Mouse (Mus musculus): Measurements from ENCODE around the gene Dnph1. TPM values are rescaled to one million over a fixed set of nuclear protein-coding genes. Genes with fewer than 3 reads are reported as not detected.

The Dnph1 gene
- total and polyA plus RNA-seq, 2 experiments from 2014 or later = 9.9 to 19.2 TPM

GRCm38 (mm10) chr17:46497956-46498355, 1.4 kb downstream of the Dnph1 start:
- DNase-seq (ENCODE audit: low spot score) (no peak), ATAC-seq (no peak)
- Histone ChIP-seq H3K27ac (no peak overlapping the region), H3K36me3 (ENCODE audit: insufficient read depth, low read length) (0 out of 2 replicates have a peak, but pooled peaks cover 3% of the 10 kb centered on the region), H3K27me3 (ENCODE audit: insufficient read depth, low read length) (no peaks in the 10 kb centered on the region), H3K9ac (replicated peaks; ENCODE audit: low read length) (no peak overlapping the region), H3K4me2 (ENCODE audit: low read depth, low read length) (no peak overlapping the region), H3K4me1 (ENCODE audit: insufficient read depth, low read length) (no peaks in the 10 kb centered on the region), H3K4me3 (ENCODE audit: low read length) (no peak overlapping the region), H3K9me3 (ENCODE audit: low read length) (no peaks in the 10 kb centered on the region)
- no peak for TF ChIP-seq CTCF (IDR thresholded peaks at IDR 0.05; ENCODE audit: low read depth)
- 68% methylated on average over 8 of the region's 8 CpGs for WGBS

- no peak overlapping the region for H3K4me2 ChIP-seq (ENCODE audit: low read depth, low read length)
Observed at GRCm38 (mm10) chr17:46502775-46503174, 6.3 kb downstream of the Dnph1 start.

GRCm38 (mm10) chr17:46503847-46504638, 7.5 kb downstream of the Dnph1 start:
- 76% methylated on average over 14 of the region's 14 CpGs for WGBS
- no peaks in the 10 kb centered on the region for H3K9me3 ChIP-seq (ENCODE audit: low read length)
- H3K4me2 ChIP-seq (ENCODE audit: low read depth, low read length) = no peak overlapping the region
- H3K4me3 ChIP-seq (ENCODE audit: low read length) = no peak overlapping the region
- no peak for TF ChIP-seq CTCF (IDR thresholded peaks at IDR 0.05; ENCODE audit: low read depth)
- DNase-seq (ENCODE audit: low spot score) (no peak), ATAC-seq (no peak)
- H3K4me1 ChIP-seq (ENCODE audit: insufficient read depth, low read length) = no peaks in the 10 kb centered on the region
- H3K9ac ChIP-seq (replicated peaks; ENCODE audit: low read length) = no peak overlapping the region
- no peak overlapping the region for H3K27ac ChIP-seq
- peaks cover 14% of the 10 kb centered on the region for H3K36me3 ChIP-seq (ENCODE audit: insufficient read depth, low read length)
- H3K27me3 ChIP-seq (ENCODE audit: insufficient read depth, low read length) = no peaks in the 10 kb centered on the region

More at GRCm38 (mm10) chr17:46502775-46503174, 6.3 kb downstream of the Dnph1 start:
- Histone ChIP-seq H3K9ac (replicated peaks; ENCODE audit: low read length) (no peak overlapping the region), H3K4me1 (ENCODE audit: insufficient read depth, low read length) (no peaks in the 10 kb centered on the region), H3K27me3 (ENCODE audit: insufficient read depth, low read length) (no peaks in the 10 kb centered on the region), H3K36me3 (ENCODE audit: insufficient read depth, low read length) (peaks cover 6% of the 10 kb centered on the region; the same call in 1 of the 2 replicates), H3K4me3 (ENCODE audit: low read length) (no peak overlapping the region), H3K9me3 (ENCODE audit: low read length) (no peaks in the 10 kb centered on the region), H3K27ac (no peak overlapping the region)
- TF ChIP-seq CTCF (IDR thresholded peaks at IDR 0.05; ENCODE audit: low read depth) = no peak
- no peak for DNase-seq (ENCODE audit: low spot score)
- WGBS = 94% methylated on average over 2 of the region's 2 CpGs
- no peak for ATAC-seq

- ATAC-seq (no peak), DNase-seq (ENCODE audit: low spot score) (no peak)
- no peak overlapping the region for H3K27ac ChIP-seq
- H3K27me3 ChIP-seq (ENCODE audit: insufficient read depth, low read length) = no peaks in the 10 kb centered on the region
- no peak overlapping the region for H3K4me3 ChIP-seq (ENCODE audit: low read length)
- H3K4me1 ChIP-seq (ENCODE audit: insufficient read depth, low read length) = no peaks in the 10 kb centered on the region
- no peak overlapping the region for H3K4me2 ChIP-seq (ENCODE audit: low read depth, low read length)
- H3K36me3 ChIP-seq (ENCODE audit: insufficient read depth, low read length) = peaks cover 16% of the 10 kb centered on the region
- H3K9ac ChIP-seq (replicated peaks; ENCODE audit: low read length) = no peak overlapping the region
- H3K9me3 ChIP-seq (ENCODE audit: low read length) = no peaks in the 10 kb centered on the region
- WGBS = 85% methylated on average over 3 of the region's 3 CpGs
- TF ChIP-seq CTCF (IDR thresholded peaks at IDR 0.05; ENCODE audit: low read depth) = no peak
Observed at GRCm38 (mm10) chr17:46505617-46506016, 9.1 kb downstream of the Dnph1 start.

- DNase-seq (ENCODE audit: low spot score) = peak; percentile 49
- no peak overlapping the region for H3K4me2 ChIP-seq (ENCODE audit: low read depth, low read length)
Observed at GRCm38 (mm10) chr17:46511059-46511710, 14.7 kb downstream of the Dnph1 start.

GRCm38 (mm10) chr17:46513329-46513728, 16.8 kb downstream of the Dnph1 start:
- Histone ChIP-seq H3K4me1 (ENCODE audit: insufficient read depth, low read length) (no peaks in the 10 kb centered on the region), H3K4me3 (ENCODE audit: low read length) (no peak overlapping the region), H3K9me3 (ENCODE audit: low read length) (no peaks in the 10 kb centered on the region), H3K4me2 (ENCODE audit: low read depth, low read length) (no peak overlapping the region), H3K27me3 (ENCODE audit: insufficient read depth, low read length) (no peaks in the 10 kb centered on the region), H3K36me3 (ENCODE audit: insufficient read depth, low read length) (peaks cover 7% of the 10 kb centered on the region; the same call in 1 of the 2 replicates), H3K27ac (no peak overlapping the region), H3K9ac (replicated peaks; ENCODE audit: low read length) (no peak overlapping the region)
- ATAC-seq (no peak), DNase-seq (ENCODE audit: low spot score) (peak; percentile 34)
- TF ChIP-seq CTCF (IDR thresholded peaks at IDR 0.05; ENCODE audit: low read depth) = no peak
- WGBS = 62% methylated on average over 2 of the region's 2 CpGs

More at GRCm38 (mm10) chr17:46511059-46511710, 14.7 kb downstream of the Dnph1 start:
- Histone ChIP-seq H3K9ac (replicated peaks; ENCODE audit: low read length) (no peak overlapping the region), H3K27me3 (ENCODE audit: insufficient read depth, low read length) (no peaks in the 10 kb centered on the region), H3K36me3 (ENCODE audit: insufficient read depth, low read length) (peaks cover 15% of the 10 kb centered on the region), H3K4me3 (ENCODE audit: low read length) (no peak overlapping the region), H3K4me1 (ENCODE audit: insufficient read depth, low read length) (no peaks in the 10 kb centered on the region), H3K27ac (no peak overlapping the region), H3K9me3 (ENCODE audit: low read length) (no peaks in the 10 kb centered on the region)
- ATAC-seq = peak; percentile 57
- TF ChIP-seq CTCF (IDR thresholded peaks at IDR 0.05; ENCODE audit: low read depth) = peak; percentile 65
- WGBS = 58% methylated on average over 11 of the region's 11 CpGs

Measured in hindbrain, postnatal 0 days (tissue).